Mouse (Mus musculus) stomach, postnatal 0 days (tissue): ENCODE measurements at regions not wholly inside any gene's neighbourhood (a gene's known extent, or its start where the extent isn't known, plus 50 kb on each side); places are given as distances from the start of the nearest gene placed in this dataset.
A peak's percentile ranks its signal among the peaks of the same experiment; 100 is the strongest.

Experiments used
- ATAC-seq: fragments of 200-750 bp; cut with Nextera tagmentation; 2 replicates; pipeline ENCODE4 v1.8.0; 2017; ENCODE audit not compliant: low FRiP score, low TSS enrichment
- DNase-seq: peaks from one replicate; pipeline ENCODE4 v3.0.0-alpha.2; 2016; ENCODE audit warnings: low spot score
- H3K27ac ChIP-seq: fragments of 300-500 bp; sonication (generic); replicated peaks from 2 replicates; pipeline ENCODE4 v1.5.1; 2014; ENCODE audit warnings: mild to moderate bottlenecking, control low read depth
- H3K27me3 ChIP-seq: fragments of 300-500 bp; sonication (generic); 2 replicates; pipeline ENCODE4 v1.6.1; 2014; ENCODE audit warnings: low read length; ENCODE audit not compliant: control insufficient read depth, insufficient read depth
- H3K36me3 ChIP-seq: fragments of 300-500 bp; sonication (generic); 2 replicates; pipeline ENCODE4 v1.6.1; 2014; ENCODE audit warnings: low read length, mixed read lengths; ENCODE audit not compliant: control insufficient read depth, insufficient read depth
- H3K4me1 ChIP-seq: fragments of 300-500 bp; sonication (generic); replicated peaks from 2 replicates; pipeline ENCODE4 v1.6.1; 2014; ENCODE audit warnings: antibody characterized with exemption; ENCODE audit not compliant: control insufficient read depth, insufficient read depth
- H3K4me2 ChIP-seq: fragments of 300-500 bp; sonication (generic); replicated peaks from 2 replicates; pipeline ENCODE4 v1.6.1; 2014; ENCODE audit warnings: low read depth, mild to moderate bottlenecking, control low read depth, moderate library complexity
- H3K4me3 ChIP-seq: fragments of 300-500 bp; sonication (generic); 2 replicates; pipeline ENCODE4 v1.5.1; 2014; ENCODE audit warnings: low read depth, low read length, control low read depth
- H3K9ac ChIP-seq: fragments of 300-500 bp; sonication (generic); 2 replicates; pipeline ENCODE4 v1.6.1; 2014; ENCODE audit warnings: mild to moderate bottlenecking, low read length, control low read depth, mixed read lengths
- H3K9me3 ChIP-seq: fragments of 300-500 bp; sonication (generic); 2 replicates; pipeline ENCODE4 v1.6.1; 2016; ENCODE audit warnings: low read length; ENCODE audit not compliant: control insufficient read depth
- CTCF ChIP-seq: IDR thresholded peaks from 2 replicates; pipeline ENCODE4 v1.5.1; 2016; ENCODE audit warnings: antibody characterized with exemption, low read depth, mild to moderate bottlenecking, moderate library complexity
- EP300 ChIP-seq: optimal IDR thresholded peaks from 2 replicates; pipeline ENCODE3; 2016; ENCODE audit warnings: antibody characterized with exemption
- WGBS: fragments of 180-500 bp; shearing (Covaris S2); extraction: QIAGEN DNeasy Blood & Tissue Kit; methylation state at CpG from one replicate; pipeline ENCODE4 v1.1.7; 2014; 5-methylcytosine and 5-hydroxymethylcytosine counted together

DNA sequence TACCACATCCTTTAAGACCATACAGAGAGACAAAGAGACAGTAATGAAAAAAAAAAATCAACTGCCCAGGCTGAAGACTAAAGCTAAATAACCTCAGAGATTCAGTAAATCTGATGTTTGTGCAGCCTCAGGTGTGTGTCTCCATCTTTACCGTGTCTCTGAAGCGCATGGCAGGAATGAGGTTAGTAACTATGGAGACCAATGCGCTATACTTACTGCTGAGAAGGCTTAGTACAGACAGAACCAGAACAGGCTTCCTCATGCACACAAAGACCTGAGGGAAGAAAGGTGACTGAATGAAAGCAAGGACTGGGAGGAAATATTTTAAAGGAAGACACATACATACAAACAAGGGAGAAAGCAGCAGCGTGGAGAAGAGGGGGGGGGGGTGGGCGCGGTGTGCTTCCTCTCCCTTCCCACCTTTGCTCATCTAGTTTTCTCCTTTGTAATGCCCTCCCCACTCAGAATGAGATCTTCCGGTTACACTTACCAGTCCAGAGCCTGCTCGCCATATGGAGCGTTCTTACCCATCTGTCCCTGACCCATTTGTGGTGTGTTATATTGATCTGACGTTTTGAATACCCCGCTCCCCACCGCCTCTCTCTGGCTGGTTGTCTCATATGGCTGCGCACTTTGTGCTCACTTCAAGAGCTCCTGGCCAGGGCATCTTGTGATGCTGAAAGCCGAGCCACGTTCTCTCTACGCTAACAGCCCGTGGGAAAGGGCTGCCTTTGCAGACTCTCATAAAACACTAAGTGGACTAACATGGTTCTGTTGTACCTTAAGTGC lies 59.0 kb upstream of the Raph1 start:
- no peaks in the 10 kb centered on the region for H3K4me1 ChIP-seq
- H3K36me3 ChIP-seq: no peaks in the 10 kb centered on the region
- 85% methylated on average over 15 of the region's 17 CpGs for WGBS

DNA sequence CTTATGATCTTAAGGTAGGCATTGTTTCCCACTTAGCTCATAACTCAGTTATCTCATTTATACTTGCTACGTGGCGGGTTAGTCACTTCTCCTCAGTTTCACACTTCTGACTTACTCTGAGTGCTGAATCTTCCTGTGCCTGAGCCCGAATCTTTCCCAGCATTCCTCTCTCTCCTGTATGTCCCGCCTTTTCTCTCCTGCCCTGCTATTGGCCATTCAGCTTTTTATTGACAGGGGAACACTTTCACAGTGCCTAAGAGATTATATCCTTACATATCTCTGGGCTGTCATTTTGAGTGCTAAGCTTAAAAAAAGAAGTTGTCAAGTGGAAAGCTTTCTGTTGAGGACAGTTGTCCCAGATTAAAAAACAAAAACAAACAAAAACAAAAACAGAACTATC lies 57.3 kb upstream of the Raph1 start:
- Histone ChIP-seq H3K27ac (no peak overlapping the region), H3K9ac (no peak overlapping the region), H3K4me3 (no peak overlapping the region), H3K4me2 (no peak overlapping the region), H3K9me3 (no peaks in the 10 kb centered on the region), H3K36me3 (no peaks in the 10 kb centered on the region), H3K27me3 (no peaks in the 10 kb centered on the region), H3K4me1 (no peaks in the 10 kb centered on the region)
- TF ChIP-seq EP300: no peak
- no peak for TF ChIP-seq CTCF
- WGBS: 79% methylated on average over 4 of the region's 4 CpGs
- no peak for DNase-seq
- no peak for ATAC-seq

More for the DNA sequence above, 59.0 kb upstream of the Raph1 start:
- TF ChIP-seq CTCF (no peak), EP300 (no peak)
- Histone ChIP-seq H3K27me3 (no peaks in the 10 kb centered on the region), H3K4me3 (no peak overlapping the region), H3K9me3 (no peaks in the 10 kb centered on the region), H3K27ac (no peak overlapping the region), H3K4me2 (no peak overlapping the region), H3K9ac (no peak overlapping the region)
- DNase-seq: no peak
- ATAC-seq: no peak

DNA sequence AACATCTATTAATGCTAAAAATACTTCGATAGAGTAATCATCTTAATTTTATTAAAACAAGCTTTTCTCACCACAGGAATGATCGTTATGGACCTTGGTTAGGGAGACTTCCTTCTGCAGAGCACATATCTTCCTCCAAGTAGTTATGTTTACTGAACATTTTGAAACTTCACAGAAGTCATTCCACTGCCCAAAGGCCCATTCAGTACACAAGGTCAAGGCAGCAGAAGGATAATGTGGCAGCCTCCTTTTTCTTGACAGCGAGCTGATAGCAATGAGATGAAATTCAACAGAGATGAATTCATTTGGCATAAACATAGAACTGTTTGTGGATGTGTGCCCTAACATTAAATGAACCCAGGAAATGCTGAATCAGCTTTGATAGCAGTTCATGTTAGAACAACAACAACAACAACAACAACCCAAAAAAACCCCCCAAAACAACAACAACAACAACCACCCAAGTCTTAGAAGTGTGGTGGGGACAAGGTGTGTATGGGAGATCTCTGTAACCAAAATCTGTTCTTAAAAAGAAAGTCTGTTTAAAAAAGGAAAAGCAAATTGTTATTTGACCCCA lies 56.6 kb upstream of the Raph1 start:
- no peak overlapping the region for H3K27ac ChIP-seq
- TF ChIP-seq EP300 (no peak), CTCF (no peak)
- no peaks in the 10 kb centered on the region for H3K36me3 ChIP-seq
- H3K4me1 ChIP-seq: no peaks in the 10 kb centered on the region
- WGBS: 81% methylated on average over 3 of the region's 3 CpGs
- H3K9ac ChIP-seq: no peak overlapping the region
- no peaks in the 10 kb centered on the region for H3K27me3 ChIP-seq
- DNase-seq: no peak
- H3K4me3 ChIP-seq: no peak overlapping the region
- no peaks in the 10 kb centered on the region for H3K9me3 ChIP-seq
- ATAC-seq: no peak
- no peak overlapping the region for H3K4me2 ChIP-seq

DNA sequence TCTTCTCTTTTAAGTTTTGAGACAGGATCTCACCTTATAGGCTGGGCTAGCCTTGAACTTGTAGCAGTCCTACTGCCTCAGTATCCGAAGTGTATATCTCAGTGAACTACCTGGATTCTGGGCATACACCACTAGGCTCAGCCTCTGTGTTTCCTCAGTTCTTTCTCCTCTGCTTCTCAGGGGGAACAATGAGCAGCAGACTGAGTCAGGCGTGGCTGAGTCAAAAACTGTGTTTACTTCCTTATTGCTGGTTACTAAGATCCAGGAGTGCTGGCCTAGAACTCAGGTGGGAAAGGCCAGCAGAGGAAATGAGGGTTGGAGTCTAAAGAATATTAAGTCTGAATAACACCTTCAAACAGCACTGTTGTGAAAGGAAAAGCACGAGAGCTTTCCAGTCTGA lies 54.9 kb upstream of the Raph1 start:
- no peak for TF ChIP-seq CTCF
- no peak for TF ChIP-seq EP300
- no peaks in the 10 kb centered on the region for H3K4me1 ChIP-seq
- no peaks in the 10 kb centered on the region for H3K36me3 ChIP-seq
- H3K4me3 ChIP-seq: no peak overlapping the region
- H3K9me3 ChIP-seq: no peaks in the 10 kb centered on the region
- no peaks in the 10 kb centered on the region for H3K27me3 ChIP-seq
- H3K9ac ChIP-seq: no peak overlapping the region
- DNase-seq (no peak), ATAC-seq (peak; percentile 78; the same call in 1 of the 2 replicates)
- no peak overlapping the region for H3K27ac ChIP-seq
- 72% methylated on average over 3 of the region's 3 CpGs for WGBS
- no peak overlapping the region for H3K4me2 ChIP-seq

DNA sequence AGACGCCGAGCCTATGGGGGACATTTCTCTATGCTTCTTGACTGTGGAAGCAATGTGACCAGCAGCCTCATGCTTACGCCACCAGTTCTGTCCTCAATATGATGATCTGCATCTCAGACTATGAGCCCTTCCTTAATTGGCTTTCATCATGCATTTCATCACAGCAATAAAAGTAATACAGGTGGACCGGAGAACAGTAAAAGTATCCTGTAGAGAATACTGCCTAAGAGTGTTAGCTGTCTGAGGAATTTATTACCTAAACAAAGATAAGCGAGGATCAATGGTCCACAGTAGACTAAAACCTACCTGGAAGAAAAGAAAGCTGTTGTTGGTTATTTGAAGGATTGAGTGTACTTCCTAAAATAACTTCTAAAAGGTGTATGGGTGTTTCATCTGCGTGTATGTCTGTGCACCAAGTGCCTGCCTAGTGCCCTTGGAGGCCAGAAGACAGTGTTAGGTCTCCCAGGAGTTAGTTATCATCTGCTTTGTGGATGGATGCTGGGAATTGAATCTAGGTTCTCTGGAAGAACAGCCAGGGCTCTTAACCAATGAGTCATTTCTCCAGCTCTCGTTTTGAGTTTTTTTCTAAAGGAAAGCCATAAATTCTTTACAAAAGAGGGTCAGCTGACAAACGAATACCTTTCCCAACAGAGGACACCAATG lies 54.3 kb upstream of the Raph1 start:
- TF ChIP-seq EP300 (no peak), CTCF (no peak)
- Histone ChIP-seq H3K27ac (no peak overlapping the region), H3K9ac (no peak overlapping the region), H3K36me3 (no peaks in the 10 kb centered on the region), H3K4me2 (no peak overlapping the region), H3K4me3 (no peak overlapping the region), H3K9me3 (no peaks in the 10 kb centered on the region), H3K4me1 (no peaks in the 10 kb centered on the region), H3K27me3 (no peaks in the 10 kb centered on the region)
- WGBS: 75% methylated on average over 8 of the region's 8 CpGs
- ATAC-seq: no peak
- no peak for DNase-seq

DNA sequence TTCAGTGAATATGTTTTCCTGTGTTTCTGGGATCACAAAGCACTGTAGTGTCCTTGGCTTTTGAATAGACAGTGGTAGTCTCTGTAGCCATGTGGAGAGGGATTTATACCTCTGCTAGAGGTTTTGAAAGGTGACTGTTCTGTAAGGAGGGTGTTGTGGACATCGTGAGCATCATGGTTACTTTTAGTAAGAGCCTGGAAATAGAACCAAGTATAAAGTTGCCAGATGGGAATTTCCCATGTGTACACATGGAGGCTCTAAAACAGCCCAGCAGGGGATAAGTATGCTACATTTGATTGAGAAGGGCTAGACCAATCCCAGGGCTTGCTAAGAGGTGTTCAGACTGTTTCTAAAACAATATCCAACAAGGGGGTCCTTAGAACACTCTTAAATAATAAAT lies 51.5 kb upstream of the Raph1 start:
- TF ChIP-seq CTCF (no peak), EP300 (no peak)
- H3K9ac ChIP-seq: no peak overlapping the region
- ATAC-seq (no peak), DNase-seq (no peak)
- WGBS: 88% methylated on average over 1 of the region's 1 CpGs
- no peak overlapping the region for H3K4me2 ChIP-seq
- H3K4me1 ChIP-seq: no peaks in the 10 kb centered on the region
- no peaks in the 10 kb centered on the region for H3K36me3 ChIP-seq
- H3K9me3 ChIP-seq: no peaks in the 10 kb centered on the region
- H3K4me3 ChIP-seq: no peak overlapping the region
- no peak overlapping the region for H3K27ac ChIP-seq
- H3K27me3 ChIP-seq: no peaks in the 10 kb centered on the region
